Mouse (Mus musculus): ENCODE measurements around the gene Tbc1d30. TPM values are rescaled to one million over a fixed set of nuclear protein-coding genes. Genes with fewer than 3 reads are reported as not detected.

Tbc1d30 gene
- polyA plus RNA-seq, 1 experiment from 2014 or later = 2.3 TPM

- Histone ChIP-seq H3K36me3 (replicated peaks) (no peaks in the 10 kb centered on the region), H3K4me3 (no peak overlapping the region), H3K27ac (replicated peaks) (no peak overlapping the region), H3K9me3 (no peaks in the 10 kb centered on the region), H3K27me3 (replicated peaks; ENCODE audit: low read depth, poor library complexity, severe bottlenecking) (peaks cover 13% of the 10 kb centered on the region), H3K4me1 (peaks cover 6% of the 10 kb centered on the region; the same call in 1 of the 2 replicates)
- 46% methylated on average over 8 of the region's 8 CpGs for WGBS
- no peak for DNase-seq (ENCODE audit: low spot score)
These were observed 99.9 kb downstream of the Tbc1d30 start for GRCm38 (mm10) chr10:121251191-121251590.

GRCm38 (mm10) chr10:121249820-121250219 lies 101.3 kb downstream of the Tbc1d30 start:
- Histone ChIP-seq H3K27me3 (replicated peaks; ENCODE audit: low read depth, poor library complexity, severe bottlenecking) (peaks cover 2% of the 10 kb centered on the region; the same call in 1 of the 2 replicates), H3K9me3 (no peaks in the 10 kb centered on the region), H3K27ac (replicated peaks) (no peak overlapping the region), H3K4me1 (peaks cover 6% of the 10 kb centered on the region; the same call in 1 of the 2 replicates), H3K36me3 (replicated peaks) (no peaks in the 10 kb centered on the region), H3K4me3 (no peak overlapping the region)
- no peak for DNase-seq (ENCODE audit: low spot score)
- WGBS = 96% methylated on average over 4 of the region's 4 CpGs

GRCm38 (mm10) chr10:121247545-121247944 lies 103.5 kb downstream of the Tbc1d30 start:
- Histone ChIP-seq H3K9me3 (no peaks in the 10 kb centered on the region), H3K4me3 (no peak overlapping the region), H3K4me1 (peaks cover 8% of the 10 kb centered on the region; the same call in 1 of the 2 replicates), H3K36me3 (replicated peaks) (no peaks in the 10 kb centered on the region), H3K27ac (replicated peaks) (no peak overlapping the region), H3K27me3 (replicated peaks; ENCODE audit: low read depth, poor library complexity, severe bottlenecking) (no peaks in the 10 kb centered on the region)
- 94% methylated on average over 11 of the region's 11 CpGs for WGBS
- no peak for DNase-seq (ENCODE audit: low spot score)

- DNase-seq (ENCODE audit: low spot score) = no peak
- H3K36me3 ChIP-seq (replicated peaks) = no peaks in the 10 kb centered on the region
- 88% methylated on average over 21 of the region's 21 CpGs for WGBS
- H3K27me3 ChIP-seq (replicated peaks; ENCODE audit: low read depth, poor library complexity, severe bottlenecking) = no peaks in the 10 kb centered on the region
- H3K9me3 ChIP-seq = no peaks in the 10 kb centered on the region
- H3K27ac ChIP-seq (replicated peaks) = no peak overlapping the region
- peaks cover 8% of the 10 kb centered on the region; the same call in 1 of the 2 replicates for H3K4me1 ChIP-seq
- H3K4me3 ChIP-seq = no peak overlapping the region
These were observed 104.1 kb downstream of the Tbc1d30 start for GRCm38 (mm10) chr10:121246971-121247370.

- no peaks in the 10 kb centered on the region for H3K36me3 ChIP-seq (replicated peaks)
- no peaks in the 10 kb centered on the region for H3K9me3 ChIP-seq
- no peak for DNase-seq (ENCODE audit: low spot score)
- H3K27ac ChIP-seq (replicated peaks) = no peak overlapping the region
- WGBS = 83% methylated on average over 23 of the region's 23 CpGs
- 0 out of 2 replicates have a peak, but pooled peaks cover 5% of the 10 kb centered on the region for H3K4me1 ChIP-seq
- no peak overlapping the region for H3K4me3 ChIP-seq
- no peaks in the 10 kb centered on the region for H3K27me3 ChIP-seq (replicated peaks; ENCODE audit: low read depth, poor library complexity, severe bottlenecking)
These were observed 107.5 kb downstream of the Tbc1d30 start for GRCm38 (mm10) chr10:121243373-121244207.

GRCm38 (mm10) chr10:121242596-121242995 lies 108.5 kb downstream of the Tbc1d30 start:
- H3K27ac ChIP-seq (replicated peaks) = no peak overlapping the region
- 0 out of 2 replicates have a peak, but pooled peaks cover 8% of the 10 kb centered on the region for H3K4me1 ChIP-seq
- no peak for DNase-seq (ENCODE audit: low spot score)
- no peaks in the 10 kb centered on the region for H3K9me3 ChIP-seq
- H3K27me3 ChIP-seq (replicated peaks; ENCODE audit: low read depth, poor library complexity, severe bottlenecking) = no peaks in the 10 kb centered on the region
- no peaks in the 10 kb centered on the region for H3K36me3 ChIP-seq (replicated peaks)
- WGBS = 77% methylated on average over 10 of the region's 10 CpGs
- H3K4me3 ChIP-seq = no peak overlapping the region

GRCm38 (mm10) chr10:121239065-121239464 lies 112.0 kb downstream of the Tbc1d30 start:
- H3K4me1 ChIP-seq = 0 out of 2 replicates have a peak, but pooled peaks cover 8% of the 10 kb centered on the region
- WGBS = 88% methylated on average over 10 of the region's 10 CpGs
- H3K27me3 ChIP-seq (replicated peaks; ENCODE audit: low read depth, poor library complexity, severe bottlenecking) = no peaks in the 10 kb centered on the region
- no peak overlapping the region for H3K4me3 ChIP-seq
- no peaks in the 10 kb centered on the region for H3K9me3 ChIP-seq
- no peak for DNase-seq (ENCODE audit: low spot score)
- H3K36me3 ChIP-seq (replicated peaks) = no peaks in the 10 kb centered on the region
- H3K27ac ChIP-seq (replicated peaks) = no peak overlapping the region

- H3K4me3 ChIP-seq = no peak overlapping the region
- H3K9me3 ChIP-seq = no peaks in the 10 kb centered on the region
- peak; percentile 15 for DNase-seq (ENCODE audit: low spot score)
- WGBS = 48% methylated on average over 16 of the region's 16 CpGs
- no peaks in the 10 kb centered on the region for H3K27me3 ChIP-seq (replicated peaks; ENCODE audit: low read depth, poor library complexity, severe bottlenecking)
- H3K4me1 ChIP-seq = 0 out of 2 replicates have a peak, but pooled peaks cover 7% of the 10 kb centered on the region
- no peak overlapping the region for H3K27ac ChIP-seq (replicated peaks)
- H3K36me3 ChIP-seq (replicated peaks) = no peaks in the 10 kb centered on the region
These were observed 112.5 kb downstream of the Tbc1d30 start for GRCm38 (mm10) chr10:121238551-121238950.

- H3K9me3 ChIP-seq = no peaks in the 10 kb centered on the region
- no peak for DNase-seq (ENCODE audit: low spot score)
- H3K4me1 ChIP-seq = 0 out of 2 replicates have a peak, but pooled peaks cover 6% of the 10 kb centered on the region
- 81% methylated on average over 5 of the region's 5 CpGs for WGBS
- H3K27me3 ChIP-seq (replicated peaks; ENCODE audit: low read depth, poor library complexity, severe bottlenecking) = no peaks in the 10 kb centered on the region
- H3K27ac ChIP-seq (replicated peaks) = no peak overlapping the region
- H3K36me3 ChIP-seq (replicated peaks) = no peaks in the 10 kb centered on the region
- H3K4me3 ChIP-seq = no peak overlapping the region
These were observed 113.7 kb downstream of the Tbc1d30 start for GRCm38 (mm10) chr10:121237377-121237776.

- H3K4me1 ChIP-seq = 0 out of 2 replicates have a peak, but pooled peaks cover 6% of the 10 kb centered on the region
- H3K27ac ChIP-seq (replicated peaks) = no peak overlapping the region
- H3K36me3 ChIP-seq (replicated peaks) = no peaks in the 10 kb centered on the region
- no peak for DNase-seq (ENCODE audit: low spot score)
- WGBS = 82% methylated on average over 10 of the region's 10 CpGs
- no peaks in the 10 kb centered on the region for H3K27me3 ChIP-seq (replicated peaks; ENCODE audit: low read depth, poor library complexity, severe bottlenecking)
- H3K9me3 ChIP-seq = peaks cover 3% of the 10 kb centered on the region
- H3K4me3 ChIP-seq = no peak overlapping the region
These were observed 115.8 kb downstream of the Tbc1d30 start for GRCm38 (mm10) chr10:121235167-121235824.

GRCm38 (mm10) chr10:121234476-121234875 lies 116.6 kb downstream of the Tbc1d30 start:
- Histone ChIP-seq H3K4me1 (0 out of 2 replicates have a peak, but pooled peaks cover 6% of the 10 kb centered on the region), H3K27ac (replicated peaks) (no peak overlapping the region), H3K36me3 (replicated peaks) (no peaks in the 10 kb centered on the region), H3K9me3 (peaks cover 3% of the 10 kb centered on the region), H3K4me3 (no peak overlapping the region), H3K27me3 (replicated peaks; ENCODE audit: low read depth, poor library complexity, severe bottlenecking) (no peaks in the 10 kb centered on the region)
- DNase-seq (ENCODE audit: low spot score) = no peak
- 87% methylated on average over 3 of the region's 3 CpGs for WGBS

- Histone ChIP-seq H3K27ac (replicated peaks) (no peak overlapping the region), H3K9me3 (peaks cover 3% of the 10 kb centered on the region), H3K36me3 (replicated peaks) (no peaks in the 10 kb centered on the region), H3K4me1 (0 out of 2 replicates have a peak, but pooled peaks cover 3% of the 10 kb centered on the region), H3K4me3 (no peak overlapping the region), H3K27me3 (replicated peaks; ENCODE audit: low read depth, poor library complexity, severe bottlenecking) (no peaks in the 10 kb centered on the region)
- 87% methylated on average over 15 of the region's 15 CpGs for WGBS
- no peak for DNase-seq (ENCODE audit: low spot score)
These were observed 122.6 kb downstream of the Tbc1d30 start for GRCm38 (mm10) chr10:121228422-121228953.
